Mouse (Mus musculus): Measurements from ENCODE around the gene Ptprh.

GRCm38 (mm10) chr7:4508739-4509116, 95.1 kb downstream of the Ptprh start:
- TF ChIP-seq CTCF (IDR thresholded peaks at IDR 0.05; ENCODE audit: low read depth): no peak
- TF ChIP-seq EP300 (IDR thresholded peaks at IDR 0.05; ENCODE audit: low read depth): no peak

All from liver, postnatal 0 days (tissue).